In the genomic region with DNA sequence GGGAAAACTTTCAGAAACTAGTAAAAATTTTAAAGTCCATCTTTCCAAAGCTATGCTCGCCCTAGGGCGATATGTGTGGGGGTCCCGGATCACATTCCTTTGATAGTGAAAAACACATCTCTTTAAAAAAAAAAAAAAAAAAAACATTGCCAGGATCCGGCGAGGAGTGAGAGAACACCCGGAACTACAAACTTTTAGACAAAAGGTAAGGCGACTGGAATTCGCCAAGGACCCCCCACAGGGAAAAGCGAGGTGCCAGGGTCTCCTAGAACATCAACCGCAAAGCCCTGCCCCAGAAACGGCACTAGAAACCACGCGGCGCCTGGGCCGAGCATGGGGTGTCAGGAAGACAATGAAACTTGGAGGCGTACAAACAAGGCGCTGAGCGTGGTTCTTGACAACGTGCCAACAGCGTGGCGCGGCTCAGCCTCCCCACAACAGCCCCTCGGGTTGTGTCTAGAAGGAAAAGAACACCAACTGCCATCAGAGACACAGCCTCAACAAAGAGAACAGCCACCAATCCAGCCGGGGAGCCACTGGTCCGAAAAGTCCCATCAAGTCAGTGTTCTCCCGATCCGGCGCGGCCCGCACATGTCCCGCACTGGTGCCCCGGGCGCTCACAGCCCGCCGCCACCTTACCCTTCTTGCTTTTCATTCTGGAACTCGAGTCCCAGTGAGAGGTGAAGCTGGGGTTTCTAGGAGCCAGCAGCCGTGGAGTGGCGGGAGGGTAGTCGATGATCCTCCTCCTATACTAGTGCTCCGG, we compare ENCODE assay signal across 1 mouse cellular context.
TF ChIP-seq lines count a peak whose summit lies in the region.

No protein-coding gene starts in this region.

TF ChIP-seq in MEL, 35 proteins besides CTCF, POLR2A, EP300 and RAD21 (continued from another document):
- TF ChIP-seq ELF1 (IDR thresholded peaks at IDR 0.05; ENCODE audit: low read depth, low read length) (no peak), SIN3A (IDR thresholded peaks at IDR 0.05; ENCODE audit: low read length) (peak; percentile 83; the same call in 1 of the 2 replicates), BHLHE40 (IDR thresholded peaks at IDR 0.05; ENCODE audit: borderline replicate concordance, low read depth, low read length) (no peak), MXI1 (IDR thresholded peaks at IDR 0.05; ENCODE audit: low read depth, low read length) (peak; percentile 95), JUND (IDR thresholded peaks at IDR 0.05; ENCODE audit: low read depth, low read length) (no peak), SMC3 (IDR thresholded peaks at IDR 0.05; ENCODE audit: low read depth, low read length) (no peak), ZNF384 (IDR thresholded peaks at IDR 0.05; ENCODE audit: low read depth, low read length) (peak; percentile 70; the same call in 1 of the 2 replicates), TCF12 (IDR thresholded peaks at IDR 0.05; ENCODE audit: low read depth, low read length) (no peak), TAL1 (IDR thresholded peaks at IDR 0.05; ENCODE audit: low read length) (no peak), MAFK (IDR thresholded peaks at IDR 0.05; ENCODE audit: borderline replicate concordance, low read depth, low read length) (no peak), MEF2A (IDR thresholded peaks at IDR 0.05; ENCODE audit: extremely low read depth, insufficient replicate concordance, low read depth, low read length, poor library complexity, severe bottlenecking) (no peak), NRF1 (IDR thresholded peaks at IDR 0.05; ENCODE audit: insufficient read depth, low read depth, low read length, poor library complexity, severe bottlenecking) (no peak), POLR2AphosphoS2 (IDR thresholded peaks at IDR 0.05; ENCODE audit: low read length) (no peak), NELFE (IDR thresholded peaks at IDR 0.05; ENCODE audit: low read depth, low read length) (no peak), ZC3H11A (IDR thresholded peaks at IDR 0.05; ENCODE audit: low read depth, low read length) (no peak), GATA1 (IDR thresholded peaks at IDR 0.05; ENCODE audit: low read depth, low read length) (no peak), ZMIZ1 (IDR thresholded peaks at IDR 0.05; ENCODE audit: low read depth, low read length) (no peak), POLR2AphosphoS5 (IDR thresholded peaks at IDR 0.05; ENCODE audit: borderline replicate concordance, low read depth, low read length) (no peak), USF1 (IDR thresholded peaks at IDR 0.05; ENCODE audit: low read depth, low read length) (no peak), ZKSCAN1 (IDR thresholded peaks at IDR 0.05; ENCODE audit: low read depth, low read length) (no peak), CHD2 (IDR thresholded peaks at IDR 0.05; ENCODE audit: low read length) (no peak), MAZ (IDR thresholded peaks at IDR 0.05; ENCODE audit: low read depth, low read length) (0 out of 2 replicates have a peak, but pooled peaks have one; percentile 20), UBTF (IDR thresholded peaks at IDR 0.05; ENCODE audit: borderline replicate concordance, insufficient read depth, low read depth, low read length) (no peak), MAX (IDR thresholded peaks at IDR 0.05; ENCODE audit: low read length) (peak; percentile 66), RCOR1 (IDR thresholded peaks at IDR 0.05; ENCODE audit: low read depth, low read length) (no peak), TBP (IDR thresholded peaks at IDR 0.05; ENCODE audit: low read depth, low read length) (no peak), CHD1 (IDR thresholded peaks at IDR 0.05; ENCODE audit: low read depth, low read length) (no peak; the same call in 1 of the 2 replicates), KAT2A (conservative IDR thresholded peaks at IDR 0.05; ENCODE audit: low read depth, low read length) (no peak)
